Mouse (Mus musculus): ENCODE data around the gene Tlr8. TPM values are rescaled to one million over a fixed set of nuclear protein-coding genes. Genes with fewer than 3 reads are reported as not detected.
"Not testable (repeated sequence)": the region's sequence is repeated elsewhere in the genome, so short reads cannot be mapped to it uniquely, and the experiment has no call there.

The Tlr8 gene
- 0.08 and 0.29 TPM in 2 replicates for polyA plus RNA-seq (2016; fragmentation: Nextera tagmentation; extraction: Ambion mirVana)

GRCm38 (mm10) chrX:167264086-167264485, at the start of gene Tlr8:
TSS of gene Tlr8 (minus strand) at chrX:167264329.
- Histone ChIP-seq H3K4me1 (no peaks in the 10 kb centered on the region), H3K36me3 (no peaks in the 10 kb centered on the region), H3K4me2 (replicated peaks) (no peak within 1 kb of the TSS), H3K4me3 (no peak within 1 kb of the TSS), H3K27me3 (0 out of 2 replicates have a peak, but pooled peaks cover 2% of the 10 kb centered on the region), H3K9ac (no peak within 1 kb of the TSS), H3K27ac (no peak within 1 kb of the TSS), H3K9me3 (no peaks in the 10 kb centered on the region)
- 78% methylated on average over 4 of the region's 4 CpGs for WGBS
- no peak for ATAC-seq (ENCODE audit: insufficient number of reproducible peaks, insufficient read depth, low FRiP score, low TSS enrichment)

- not testable (repeated sequence) for H3K9me3 ChIP-seq; H3K4me1 ChIP-seq; H3K9ac ChIP-seq; H3K4me2 ChIP-seq (replicated peaks); H3K4me3 ChIP-seq; ATAC-seq (ENCODE audit: insufficient number of reproducible peaks, insufficient read depth, low FRiP score, low TSS enrichment); H3K27ac ChIP-seq; H3K36me3 ChIP-seq; H3K27me3 ChIP-seq
- WGBS, result 89% methylated on average over 1 of the region's 1 CpGs
These were observed 37.9 kb upstream of the Tlr8 start for GRCm38 (mm10) chrX:167302061-167302460.

GRCm38 (mm10) chrX:167276953-167277352, 12.8 kb upstream of the Tlr8 start:
- 24% methylated on average over 9 of the region's 9 CpGs for WGBS
- peak overlapping the region; percentile 15; the same call in 1 of the 2 replicates for H3K4me2 ChIP-seq (replicated peaks)
- no peaks in the 10 kb centered on the region for H3K36me3 ChIP-seq
- H3K4me3 ChIP-seq, result no peak overlapping the region
- no peaks in the 10 kb centered on the region for H3K4me1 ChIP-seq
- H3K27ac ChIP-seq, result no peak overlapping the region
- no peaks in the 10 kb centered on the region for H3K27me3 ChIP-seq
- H3K9ac ChIP-seq, result no peak overlapping the region
- peak; percentile 52; the same call in 1 of the 2 replicates for ATAC-seq (ENCODE audit: insufficient number of reproducible peaks, insufficient read depth, low FRiP score, low TSS enrichment)
- H3K9me3 ChIP-seq, result no peaks in the 10 kb centered on the region

- Histone ChIP-seq H3K4me1 (no peaks in the 10 kb centered on the region), H3K36me3 (no peaks in the 10 kb centered on the region), H3K9me3 (no peaks in the 10 kb centered on the region), H3K4me3 (no peak overlapping the region), H3K9ac (no peak overlapping the region), H3K4me2 (replicated peaks) (peak overlapping the region; percentile 15; the same call in 1 of the 2 replicates), H3K27ac (no peak overlapping the region), H3K27me3 (no peaks in the 10 kb centered on the region)
- 54% methylated on average over 10 of the region's 10 CpGs for WGBS
- no peak for ATAC-seq (ENCODE audit: insufficient number of reproducible peaks, insufficient read depth, low FRiP score, low TSS enrichment)
These were observed 12.4 kb upstream of the Tlr8 start for GRCm38 (mm10) chrX:167276551-167276950.

GRCm38 (mm10) chrX:167263530-167263929, 599 bp downstream of the Tlr8 start:
- no peaks in the 10 kb centered on the region for H3K4me1 ChIP-seq
- H3K9me3 ChIP-seq, result no peaks in the 10 kb centered on the region
- H3K9ac ChIP-seq, result no peak overlapping the region
- H3K4me3 ChIP-seq, result no peak overlapping the region
- H3K4me2 ChIP-seq (replicated peaks), result no peak overlapping the region
- H3K36me3 ChIP-seq, result no peaks in the 10 kb centered on the region
- H3K27ac ChIP-seq, result no peak overlapping the region
- 79% methylated on average over 4 of the region's 4 CpGs for WGBS
- H3K27me3 ChIP-seq, result 0 out of 2 replicates have a peak, but pooled peaks cover 2% of the 10 kb centered on the region
- ATAC-seq (ENCODE audit: insufficient number of reproducible peaks, insufficient read depth, low FRiP score, low TSS enrichment), result no peak

GRCm38 (mm10) chrX:167241736-167242135, 22.4 kb downstream of the Tlr8 start:
- no peak overlapping the region for H3K27ac ChIP-seq
- 96% methylated on average over 3 of the region's 3 CpGs for WGBS
- H3K9me3 ChIP-seq, result no peaks in the 10 kb centered on the region
- H3K4me2 ChIP-seq (replicated peaks), result no peak overlapping the region
- no peaks in the 10 kb centered on the region for H3K36me3 ChIP-seq
- 0 out of 2 replicates have a peak, but pooled peaks cover 5% of the 10 kb centered on the region for H3K27me3 ChIP-seq
- no peak overlapping the region for H3K4me3 ChIP-seq
- H3K9ac ChIP-seq, result no peak overlapping the region
- no peaks in the 10 kb centered on the region for H3K4me1 ChIP-seq
- ATAC-seq (ENCODE audit: insufficient number of reproducible peaks, insufficient read depth, low FRiP score, low TSS enrichment), result no peak

GRCm38 (mm10) chrX:167239293-167239921, 24.7 kb downstream of the Tlr8 start:
- H3K27me3 ChIP-seq, result peaks cover 5% of the 10 kb centered on the region; the same call in 1 of the 2 replicates
- H3K9me3 ChIP-seq, result no peaks in the 10 kb centered on the region
- ATAC-seq (ENCODE audit: insufficient number of reproducible peaks, insufficient read depth, low FRiP score, low TSS enrichment), result peak; percentile 87
- H3K4me3 ChIP-seq, result no peak overlapping the region
- H3K4me1 ChIP-seq, result no peaks in the 10 kb centered on the region
- 45% methylated on average over 9 of the region's 9 CpGs for WGBS
- H3K27ac ChIP-seq, result no peak overlapping the region
- H3K36me3 ChIP-seq, result no peaks in the 10 kb centered on the region
- H3K9ac ChIP-seq, result no peak overlapping the region
- H3K4me2 ChIP-seq (replicated peaks), result no peak overlapping the region

- peak; percentile 67; the same call in 1 of the 2 replicates for ATAC-seq (ENCODE audit: insufficient number of reproducible peaks, insufficient read depth, low FRiP score, low TSS enrichment)
- Histone ChIP-seq H3K27ac (0 out of 2 replicates have a peak overlapping the region, but pooled peaks have one; percentile 1), H3K4me3 (no peak overlapping the region), H3K4me1 (no peaks in the 10 kb centered on the region), H3K27me3 (peaks cover 7% of the 10 kb centered on the region; the same call in 1 of the 2 replicates), H3K4me2 (replicated peaks) (no peak overlapping the region), H3K36me3 (no peaks in the 10 kb centered on the region), H3K9me3 (no peaks in the 10 kb centered on the region), H3K9ac (no peak overlapping the region)
- WGBS, result 26% methylated on average over 9 of the region's 9 CpGs
These were observed 30.9 kb downstream of the Tlr8 start for GRCm38 (mm10) chrX:167233104-167233687.

GRCm38 (mm10) chrX:167231150-167231549, 33.0 kb downstream of the Tlr8 start:
- Histone ChIP-seq H3K27me3 (peaks cover 7% of the 10 kb centered on the region; the same call in 1 of the 2 replicates), H3K4me3 (no peak overlapping the region), H3K27ac (no peak overlapping the region), H3K9ac (no peak overlapping the region), H3K4me2 (replicated peaks) (no peak overlapping the region), H3K4me1 (no peaks in the 10 kb centered on the region), H3K36me3 (no peaks in the 10 kb centered on the region), H3K9me3 (no peaks in the 10 kb centered on the region)
- no peak for ATAC-seq (ENCODE audit: insufficient number of reproducible peaks, insufficient read depth, low FRiP score, low TSS enrichment)
- 53% methylated on average over 8 of the region's 8 CpGs for WGBS

GRCm38 (mm10) chrX:167229819-167230218, 34.3 kb downstream of the Tlr8 start:
- no peaks in the 10 kb centered on the region for H3K36me3 ChIP-seq
- H3K27ac ChIP-seq, result no peak overlapping the region
- WGBS, result 50% methylated on average over 1 of the region's 1 CpGs
- H3K27me3 ChIP-seq, result peaks cover 7% of the 10 kb centered on the region; the same call in 1 of the 2 replicates
- no peak overlapping the region for H3K4me2 ChIP-seq (replicated peaks)
- no peaks in the 10 kb centered on the region for H3K9me3 ChIP-seq
- no peak for ATAC-seq (ENCODE audit: insufficient number of reproducible peaks, insufficient read depth, low FRiP score, low TSS enrichment)
- no peak overlapping the region for H3K4me3 ChIP-seq
- no peaks in the 10 kb centered on the region for H3K4me1 ChIP-seq
- no peak overlapping the region for H3K9ac ChIP-seq

GRCm38 (mm10) chrX:167229206-167229605, 34.9 kb downstream of the Tlr8 start:
- 42% methylated on average over 6 of the region's 6 CpGs for WGBS
- no peak for ATAC-seq (ENCODE audit: insufficient number of reproducible peaks, insufficient read depth, low FRiP score, low TSS enrichment)
- Histone ChIP-seq H3K9me3 (no peaks in the 10 kb centered on the region), H3K36me3 (no peaks in the 10 kb centered on the region), H3K4me1 (no peaks in the 10 kb centered on the region), H3K27ac (no peak overlapping the region), H3K4me3 (no peak overlapping the region), H3K27me3 (0 out of 2 replicates have a peak, but pooled peaks cover 7% of the 10 kb centered on the region), H3K9ac (no peak overlapping the region), H3K4me2 (replicated peaks) (no peak overlapping the region)

- no peak overlapping the region for H3K9ac ChIP-seq
- no peaks in the 10 kb centered on the region for H3K4me1 ChIP-seq
- H3K9me3 ChIP-seq, result no peaks in the 10 kb centered on the region
- H3K4me2 ChIP-seq (replicated peaks), result no peak overlapping the region
- no peak overlapping the region for H3K4me3 ChIP-seq
- H3K27me3 ChIP-seq, result 0 out of 2 replicates have a peak, but pooled peaks cover 7% of the 10 kb centered on the region
- WGBS, result 91% methylated on average over 6 of the region's 6 CpGs
- H3K27ac ChIP-seq, result no peak overlapping the region
- no peak for ATAC-seq (ENCODE audit: insufficient number of reproducible peaks, insufficient read depth, low FRiP score, low TSS enrichment)
- no peaks in the 10 kb centered on the region for H3K36me3 ChIP-seq
These were observed 36.4 kb downstream of the Tlr8 start for GRCm38 (mm10) chrX:167227756-167228155.

Data from embryonic facial prominence, embryonic 12.5 days (tissue).